Mouse (Mus musculus): ENCODE measurements around the gene Disc1.
A peak's percentile ranks its signal among the peaks of the same experiment; 100 is the strongest.

Disc1 gene

DNA sequence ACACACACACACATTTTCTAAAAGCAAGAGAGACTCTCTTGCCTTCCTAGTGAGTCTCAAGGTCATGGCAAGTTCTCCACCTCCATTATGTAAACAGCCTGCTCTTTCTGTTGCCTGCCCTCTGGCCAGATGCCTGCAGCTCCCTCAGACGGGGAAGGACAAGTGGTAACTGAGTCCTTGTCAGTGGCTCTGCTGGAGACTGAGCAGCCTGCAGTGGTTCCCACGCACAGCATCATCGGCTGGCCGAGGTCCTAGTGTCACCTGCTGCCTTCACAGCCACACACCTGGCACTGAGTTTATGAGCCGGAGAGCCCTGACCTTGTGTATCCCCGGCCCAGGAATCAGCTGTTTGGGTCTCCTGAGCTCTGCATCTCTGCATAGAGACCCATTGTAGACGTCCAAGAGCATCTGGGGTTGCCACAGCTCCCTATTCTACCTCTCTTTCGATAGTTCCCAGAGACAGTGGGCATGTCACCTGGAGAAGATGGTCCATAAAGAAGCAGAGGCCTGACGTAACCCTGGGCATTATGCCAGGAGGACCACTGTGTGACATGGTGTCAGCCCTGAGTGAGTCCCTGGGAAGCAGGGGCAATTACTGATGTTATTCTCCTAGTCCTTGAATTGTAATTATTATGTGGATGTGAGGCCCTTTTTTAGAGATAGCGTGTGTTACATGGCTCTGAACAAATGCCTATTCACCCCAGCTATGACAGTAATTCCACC is 169.2 kb downstream of the Disc1 start:
- peak; percentile 42 for DNase-seq

DNA sequence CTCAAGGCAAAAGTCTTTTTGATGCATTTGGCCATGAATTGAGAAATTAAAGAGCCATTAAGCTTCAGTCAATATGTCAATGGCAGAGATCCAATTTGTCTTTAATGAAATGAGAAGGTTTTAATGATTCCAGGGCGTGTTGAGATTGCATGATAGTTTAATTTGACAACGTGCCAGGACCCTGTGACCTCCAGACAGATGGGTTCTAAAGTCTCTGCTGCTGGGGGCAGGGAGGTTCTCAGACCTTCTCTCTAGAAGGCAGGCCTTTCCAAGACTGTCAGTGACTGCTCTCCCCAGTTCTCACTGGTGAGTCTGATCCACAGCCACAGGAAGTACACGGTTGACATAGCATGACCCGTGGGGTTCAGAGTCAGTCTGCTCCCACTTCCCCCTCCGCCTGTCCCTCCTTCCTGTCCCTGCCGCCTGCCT is 170.3 kb downstream of the Disc1 start:
- DNase-seq: peak; percentile 73

DNA sequence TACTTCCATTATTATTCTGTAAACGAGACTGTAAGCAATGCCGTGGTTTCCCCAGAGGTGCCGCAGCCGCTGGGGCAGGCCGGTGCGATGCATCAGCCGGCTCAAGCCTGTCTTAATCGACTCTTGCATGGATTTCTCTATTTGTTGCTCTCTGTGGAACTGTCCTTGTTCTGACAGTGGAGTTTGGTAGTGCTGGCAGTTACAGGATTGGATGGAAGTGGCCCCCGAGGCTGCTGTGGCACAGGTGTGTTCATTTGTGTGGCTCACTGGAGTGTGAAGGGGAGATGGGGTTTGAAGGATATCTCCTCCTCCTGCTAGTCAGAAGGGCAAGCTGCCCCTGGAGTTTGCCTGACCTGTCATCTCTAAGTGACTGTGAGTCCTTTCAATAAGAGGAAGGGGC is 171.3 kb downstream of the Disc1 start:
- DNase-seq: no peak

DNA sequence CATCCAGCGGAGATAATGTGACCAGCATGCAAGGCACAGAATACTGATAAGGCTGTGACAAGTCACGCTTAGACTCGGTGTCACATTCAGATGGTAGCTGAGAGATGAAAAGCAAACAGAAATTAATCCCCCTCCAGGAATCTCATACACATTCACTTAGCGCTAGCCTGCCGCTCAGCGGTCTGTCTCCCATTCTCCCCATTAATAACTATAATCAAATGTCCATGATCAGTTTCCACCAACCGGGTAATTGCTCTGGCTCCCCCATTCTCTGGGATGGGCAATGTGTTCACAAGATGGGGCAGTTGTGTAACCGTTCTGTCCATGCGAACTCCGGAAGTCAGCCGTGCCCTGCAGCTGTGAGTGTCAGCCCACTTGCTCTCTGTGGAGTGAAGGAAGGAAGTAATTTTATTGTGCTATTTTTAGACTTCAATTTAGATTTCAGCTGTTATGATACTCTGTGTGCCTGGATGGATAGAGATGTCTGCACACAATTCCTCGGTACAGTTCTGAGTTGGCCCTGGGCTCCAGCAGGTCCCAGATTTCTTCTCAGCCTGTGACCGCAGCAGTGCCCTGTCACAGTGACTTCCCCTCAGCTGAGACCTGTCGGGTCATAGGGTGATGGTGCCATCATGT is 173.1 kb downstream of the Disc1 start:
- DNase-seq: peak; percentile 72

DNA sequence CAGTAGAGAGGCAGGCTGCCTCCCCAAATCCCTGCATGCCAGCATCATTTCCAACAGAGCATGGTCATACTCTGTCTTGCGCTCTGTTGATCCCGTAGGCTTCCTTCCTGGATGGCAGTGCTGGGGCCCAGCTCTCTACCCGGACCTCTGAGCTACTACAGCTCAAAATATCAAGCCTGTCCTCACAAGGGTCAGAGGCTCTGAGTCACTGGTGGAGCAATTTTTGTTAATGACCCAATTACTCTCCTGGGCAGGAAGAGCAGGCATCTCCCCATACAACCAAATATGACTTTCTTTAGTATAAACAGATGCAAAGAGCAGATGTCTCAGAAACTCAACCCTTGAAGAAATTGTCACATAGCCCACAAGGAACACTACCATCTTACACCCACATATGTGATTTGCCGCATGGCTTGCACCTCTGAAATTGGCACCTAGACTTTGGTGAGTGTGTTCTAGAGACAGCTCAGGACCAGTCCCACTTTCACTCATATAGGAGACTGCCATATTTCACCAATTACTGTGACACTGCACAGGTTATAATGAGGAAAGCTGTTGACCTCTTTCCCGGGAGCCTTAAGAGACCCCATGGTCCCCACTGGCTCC is 176.6 kb downstream of the Disc1 start:
- DNase-seq: no peak

DNA sequence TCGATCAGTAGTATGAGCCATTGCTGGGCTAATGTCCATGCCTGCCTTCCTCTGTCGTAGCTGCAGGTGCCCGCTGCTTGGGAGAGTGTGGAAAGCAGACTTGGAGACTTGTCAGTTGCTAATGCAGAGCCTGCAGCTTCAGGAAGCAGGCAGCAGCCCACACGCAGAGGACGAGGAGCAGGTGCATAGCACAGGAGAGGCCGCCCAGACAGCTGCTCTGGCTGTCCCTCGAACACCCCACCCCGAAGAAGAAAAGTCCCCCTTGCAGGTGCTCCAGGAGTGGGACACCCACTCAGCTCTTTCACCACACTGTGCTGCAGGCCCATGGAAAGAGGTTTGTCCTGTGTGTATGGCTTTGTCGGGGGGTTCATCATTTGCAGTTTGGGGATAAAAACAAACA is 178.7 kb downstream of the Disc1 start:
- DNase-seq: no peak

DNA sequence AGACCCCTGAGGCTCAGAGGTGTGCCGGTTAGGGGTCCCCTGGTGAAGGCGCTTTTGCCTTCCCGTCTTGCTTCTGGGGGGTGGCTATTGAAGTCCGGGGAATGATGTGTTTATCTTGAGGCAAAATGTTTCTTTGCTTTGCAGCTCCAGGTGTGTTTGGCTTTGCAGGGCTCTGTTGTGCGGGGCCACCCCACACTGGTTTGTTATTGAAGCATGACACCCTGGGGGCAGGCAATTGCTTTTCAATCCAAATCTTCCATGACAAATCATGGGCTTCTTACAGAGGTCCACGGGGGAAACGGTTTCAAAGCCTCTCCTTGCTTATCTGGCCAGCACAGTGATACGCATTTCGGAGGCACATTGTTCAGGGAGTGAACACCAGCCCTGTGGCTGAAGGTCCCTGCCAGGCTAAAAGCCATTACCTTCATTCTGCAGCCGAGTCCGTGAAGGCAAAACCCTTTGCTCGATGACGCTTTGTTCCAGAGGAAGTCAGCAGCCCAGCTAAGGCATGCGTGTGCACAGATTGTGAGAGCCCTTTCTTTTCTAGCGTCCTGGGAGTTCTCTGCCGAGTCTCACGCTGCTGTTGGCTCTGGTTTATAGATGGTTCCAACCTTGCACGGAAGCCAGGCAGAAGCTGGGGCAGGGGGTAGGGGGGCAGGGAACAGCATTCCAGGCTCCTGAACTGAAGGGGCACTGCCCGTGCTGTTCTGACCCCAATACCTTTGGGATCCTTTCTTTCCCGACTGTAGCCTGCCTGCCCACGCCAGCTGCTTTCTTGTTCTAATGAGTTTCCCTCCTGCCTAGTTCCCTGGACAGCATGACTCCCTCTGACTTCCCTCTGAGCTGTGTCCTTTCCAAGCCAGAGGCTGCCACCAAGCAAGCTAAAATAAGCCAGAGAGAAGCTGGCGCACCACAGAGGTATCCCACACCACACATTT is 182.2 kb downstream of the Disc1 start:
- DNase-seq: no peak

DNA sequence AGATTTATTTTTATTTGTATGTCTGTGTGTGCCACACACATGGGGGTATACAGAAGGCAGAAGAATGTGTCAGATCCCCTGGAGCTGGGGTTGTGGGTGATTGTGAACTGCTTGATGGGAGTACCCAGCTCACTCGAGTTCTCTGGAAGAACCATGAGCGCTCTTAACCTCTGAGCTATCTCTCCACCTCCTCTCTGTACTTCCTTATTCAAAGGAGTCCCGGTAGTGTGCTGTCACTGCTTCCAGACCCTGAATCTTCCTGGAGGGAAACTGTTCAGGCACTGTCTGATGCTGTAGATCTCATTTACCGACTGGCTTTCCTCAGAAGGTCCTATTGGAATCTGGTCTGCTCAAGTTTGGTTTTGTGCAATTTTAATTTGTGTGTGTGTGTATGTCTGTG is 186.8 kb downstream of the Disc1 start:
- peak; percentile 3 for DNase-seq

DNA sequence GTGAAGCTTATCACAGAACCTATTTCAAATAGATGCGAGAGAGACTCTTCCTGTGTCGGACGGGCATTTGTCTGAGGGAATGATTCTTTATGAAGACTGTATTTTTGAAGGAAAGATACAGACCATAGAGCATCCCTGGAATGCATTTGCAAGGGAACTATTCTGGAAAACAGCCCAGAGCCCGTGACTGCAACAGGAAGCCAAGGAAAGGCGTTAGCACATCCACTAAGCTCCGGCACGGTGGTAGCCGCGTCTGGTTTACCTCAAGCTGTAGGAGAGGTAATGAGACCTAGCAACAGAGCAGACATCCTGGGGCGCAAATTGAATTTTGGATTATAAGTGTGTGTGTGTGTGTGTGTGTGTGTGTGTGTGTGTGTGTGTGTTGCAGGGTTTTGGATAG is 188.4 kb downstream of the Disc1 start:
- DNase-seq: peak; percentile 68

DNA sequence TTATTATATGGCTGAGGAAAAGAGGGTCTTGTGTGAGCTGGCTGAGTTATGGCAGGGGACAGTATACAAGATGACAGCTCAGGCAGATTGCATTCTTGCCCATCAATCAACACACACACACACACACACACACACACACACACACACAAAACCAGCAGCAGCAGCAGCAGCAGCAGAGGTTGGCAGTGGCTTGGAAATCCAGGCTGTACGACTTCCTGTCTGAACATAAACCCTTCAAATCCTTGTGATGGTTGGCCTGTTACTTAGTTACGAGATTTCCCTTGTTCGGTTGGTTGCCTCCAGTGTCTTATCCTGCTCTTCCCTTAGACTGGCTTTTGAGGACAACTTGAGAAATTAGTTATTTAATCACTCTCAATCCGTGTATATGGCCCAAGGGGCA is 188.9 kb downstream of the Disc1 start:
- peak; percentile 64 for DNase-seq

DNA sequence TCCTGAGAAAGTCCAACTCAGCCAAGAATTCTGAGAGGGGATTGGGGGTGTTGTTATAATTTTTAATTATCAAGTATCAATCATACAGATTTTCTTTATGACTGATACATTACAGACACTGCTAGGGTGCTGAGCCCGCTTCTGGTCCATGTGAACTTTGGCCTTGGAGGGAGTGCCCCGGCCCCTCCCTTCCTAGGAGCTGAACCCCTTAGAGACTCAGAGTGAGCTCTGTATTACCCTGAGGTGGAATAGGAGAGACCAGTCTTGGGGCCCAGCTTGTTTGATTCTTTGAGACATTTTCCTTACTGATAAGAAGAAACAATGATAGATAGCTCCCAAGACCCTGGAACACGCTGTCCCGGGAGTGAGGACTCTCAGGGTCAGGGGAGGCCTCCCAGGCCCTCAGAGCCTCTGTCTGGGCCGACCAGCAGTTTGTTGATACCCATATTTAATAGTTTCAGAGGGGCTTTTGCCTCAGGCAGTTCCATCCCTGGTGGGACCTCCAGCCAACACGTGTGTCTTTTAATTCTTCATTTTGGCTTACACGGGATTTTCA is 192.8 kb downstream of the Disc1 start:
- DNase-seq: no peak

DNA sequence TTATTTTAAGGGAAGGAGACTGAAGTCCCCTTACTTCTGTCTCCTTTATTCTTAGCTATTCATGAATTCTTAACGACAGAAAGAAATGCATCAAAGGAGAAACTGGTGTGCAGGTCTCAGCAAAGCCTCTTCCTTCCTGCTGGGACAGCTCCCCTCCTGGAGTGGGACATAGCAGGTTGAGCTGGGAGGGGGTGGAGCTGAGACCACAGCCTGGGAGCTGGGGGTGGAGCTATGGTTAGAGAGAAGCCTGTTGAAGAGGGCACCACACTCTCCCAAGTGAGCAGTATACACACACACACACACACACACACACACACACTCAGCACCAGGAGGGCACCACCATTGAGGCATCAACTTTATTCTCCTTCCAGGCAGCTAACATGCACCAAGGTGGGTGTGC is 193.4 kb downstream of the Disc1 start:
- no peak for DNase-seq

DNA sequence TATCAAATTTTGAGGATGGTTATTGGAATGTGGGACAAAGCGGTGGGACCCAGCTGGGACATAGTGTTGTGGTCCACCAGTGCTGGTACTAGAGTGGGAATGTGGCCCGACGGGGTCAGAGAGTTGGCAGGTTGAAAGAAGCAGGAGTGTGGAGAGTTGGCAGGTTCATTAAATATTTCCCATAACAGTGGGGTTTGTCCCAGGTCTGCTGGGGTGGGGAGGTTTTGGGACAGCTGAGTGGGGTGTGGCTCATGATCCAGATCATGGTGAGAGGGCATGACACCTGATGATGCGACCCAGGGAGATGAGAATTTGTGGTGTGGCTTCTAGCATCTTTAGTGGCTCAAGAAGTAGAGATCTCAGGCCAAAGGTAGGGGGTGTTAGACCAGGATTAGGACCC is 199.0 kb downstream of the Disc1 start:
- DNase-seq: no peak

DNA sequence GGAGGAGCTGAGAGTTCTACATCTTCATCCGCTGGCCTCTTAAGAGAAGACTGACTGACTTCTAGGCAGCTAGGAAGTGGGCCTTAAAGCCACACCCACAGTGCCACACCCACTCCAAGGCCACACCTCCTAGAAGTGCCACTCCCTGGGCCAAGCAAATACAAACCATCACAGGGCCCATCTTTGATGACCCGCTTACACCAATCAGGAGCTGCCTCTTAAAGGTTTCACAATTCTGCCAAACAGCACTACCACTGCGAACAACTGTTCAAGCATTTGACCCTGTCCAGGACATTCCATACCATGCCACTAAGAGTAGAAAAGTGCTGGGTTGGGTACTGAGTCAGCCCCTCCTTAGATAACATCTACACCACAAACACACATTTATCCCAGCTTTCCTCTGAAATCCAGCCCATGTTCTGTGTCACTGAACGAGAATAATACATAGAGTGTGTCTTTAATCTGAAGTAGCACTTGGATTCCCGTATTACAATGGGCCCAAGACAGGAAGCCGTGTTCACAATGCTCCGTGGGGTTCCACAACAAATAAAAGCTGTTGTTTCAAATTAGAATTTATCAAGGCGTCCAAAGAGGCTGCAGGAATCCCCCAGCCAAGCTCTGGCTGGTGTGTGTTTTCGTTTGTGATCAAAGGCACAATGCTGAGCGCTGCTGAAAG is 199.6 kb downstream of the Disc1 start:
- DNase-seq: no peak

DNA sequence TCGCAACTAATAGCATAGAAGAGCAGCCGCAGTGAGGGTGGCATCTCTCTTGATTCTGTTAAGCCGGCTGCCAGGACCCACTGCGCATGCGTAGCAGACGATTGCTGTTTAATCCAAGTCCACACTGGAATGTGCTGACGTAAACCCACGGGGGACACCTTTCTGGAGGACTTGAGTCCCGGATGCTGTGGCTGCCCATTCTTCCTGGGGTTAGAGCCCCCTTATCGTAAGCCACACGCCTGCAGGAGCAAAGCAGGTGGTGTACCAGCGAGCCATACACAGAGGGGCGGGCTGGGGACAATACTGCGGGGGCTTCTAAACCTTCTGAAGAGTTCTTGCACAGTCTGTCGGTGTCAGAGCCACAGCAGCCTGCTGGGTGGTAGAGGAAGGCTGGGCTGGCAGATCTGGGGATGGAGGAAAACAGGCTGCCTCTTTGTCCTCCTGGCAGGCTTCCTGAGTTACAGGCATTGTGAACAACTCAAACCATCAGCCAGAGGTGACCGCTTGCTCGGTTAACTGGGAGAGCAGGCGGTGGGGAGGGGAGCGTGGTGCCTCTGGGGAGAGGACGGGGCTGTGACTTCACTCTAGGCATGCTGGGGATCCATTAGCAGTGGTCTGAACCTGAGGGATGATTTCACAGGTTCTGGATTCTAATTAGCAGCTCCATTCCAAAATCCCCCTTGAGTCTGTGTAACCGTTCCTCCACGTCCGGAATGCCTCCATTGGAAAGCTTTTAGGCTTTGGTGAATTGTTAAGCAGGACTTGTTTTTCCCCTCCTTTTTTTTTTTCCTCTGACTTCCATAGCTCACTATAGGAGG is 200.4 kb downstream of the Disc1 start:
- DNase-seq: peak; percentile 87

DNA sequence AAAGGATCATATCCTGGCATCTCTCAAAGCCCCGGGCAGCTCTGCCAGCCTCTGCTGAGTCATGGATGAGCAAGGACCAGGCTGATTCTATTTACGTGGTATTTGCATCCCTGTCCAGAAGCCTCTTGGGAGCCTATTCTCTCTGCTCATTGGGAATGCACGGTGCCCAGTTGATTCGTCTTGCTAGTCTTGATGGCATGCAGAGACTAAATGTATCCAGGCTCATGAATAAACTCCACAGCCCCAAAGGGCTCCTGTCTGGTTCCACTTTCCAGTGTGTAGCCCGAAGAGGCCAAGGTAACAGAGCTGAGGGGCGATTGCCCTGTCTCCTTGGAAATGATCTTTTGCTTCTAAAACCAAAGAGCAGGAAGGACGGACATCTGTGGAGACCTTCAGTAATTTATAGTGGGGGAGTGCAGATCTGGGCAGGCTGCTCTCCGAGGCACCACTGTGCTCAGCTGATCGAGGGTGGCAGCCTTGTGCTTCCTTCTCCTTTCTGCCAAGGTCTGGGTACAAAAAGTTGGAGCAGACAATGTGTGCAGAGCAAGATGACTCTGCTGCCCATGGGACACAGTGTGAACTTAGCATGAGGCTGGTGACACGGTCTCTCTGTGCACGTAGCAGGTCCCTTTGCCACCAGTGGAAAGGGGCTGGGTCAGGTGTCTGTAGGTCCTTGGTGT is 201.2 kb downstream of the Disc1 start:
- DNase-seq: no peak

DNA sequence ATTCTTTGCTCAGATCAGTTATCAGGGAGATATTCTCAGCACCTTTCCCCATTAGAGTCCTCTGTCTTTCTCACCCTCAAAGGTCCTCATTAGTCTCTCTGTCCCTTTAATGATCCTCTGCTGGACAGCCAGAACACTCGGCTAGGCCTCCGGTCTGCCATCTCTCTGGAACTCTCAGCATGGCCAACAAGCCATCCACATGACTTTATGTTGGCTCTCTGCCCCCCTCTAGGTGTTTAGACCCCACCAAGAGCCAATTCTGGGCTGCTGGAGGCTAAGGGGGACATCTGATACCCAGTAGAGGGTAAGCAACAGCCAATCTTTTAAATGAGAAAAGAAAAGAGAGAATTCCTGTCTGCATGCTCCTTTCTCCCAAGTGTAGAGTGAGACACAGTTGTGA is 203.7 kb downstream of the Disc1 start:
- no peak for DNase-seq

DNA sequence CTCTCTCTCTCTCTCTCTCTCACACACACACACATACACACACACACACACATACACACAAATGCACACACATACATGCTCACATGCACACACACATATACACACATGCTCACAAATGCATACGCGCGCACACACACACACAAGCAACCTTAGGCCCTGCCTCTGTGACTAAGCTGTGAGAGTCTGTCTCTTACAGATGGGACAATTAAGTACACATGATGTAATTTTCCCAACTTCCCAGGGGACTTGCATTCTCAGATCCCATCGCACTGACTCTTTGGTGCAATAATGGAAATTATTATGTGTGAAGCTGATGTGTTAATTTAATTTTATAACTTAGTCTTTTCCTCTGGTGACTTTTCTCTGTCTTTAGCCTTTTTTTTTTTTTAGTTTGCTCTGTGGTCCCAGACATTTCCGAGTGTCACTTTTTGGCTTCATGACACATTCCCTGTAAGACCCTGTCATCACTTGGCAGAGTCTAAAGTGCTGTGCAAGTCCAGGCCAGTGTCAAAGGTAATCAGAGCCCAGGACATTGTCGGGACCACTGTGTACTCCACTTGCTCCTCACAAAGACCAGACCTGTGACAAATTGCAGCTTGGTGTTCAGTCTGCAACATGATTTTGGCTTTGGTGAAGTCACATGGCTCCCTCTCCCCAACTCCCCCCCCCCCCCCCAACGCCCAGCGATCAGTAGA is 205.0 kb downstream of the Disc1 start:
- peak; percentile 30 for DNase-seq

DNA sequence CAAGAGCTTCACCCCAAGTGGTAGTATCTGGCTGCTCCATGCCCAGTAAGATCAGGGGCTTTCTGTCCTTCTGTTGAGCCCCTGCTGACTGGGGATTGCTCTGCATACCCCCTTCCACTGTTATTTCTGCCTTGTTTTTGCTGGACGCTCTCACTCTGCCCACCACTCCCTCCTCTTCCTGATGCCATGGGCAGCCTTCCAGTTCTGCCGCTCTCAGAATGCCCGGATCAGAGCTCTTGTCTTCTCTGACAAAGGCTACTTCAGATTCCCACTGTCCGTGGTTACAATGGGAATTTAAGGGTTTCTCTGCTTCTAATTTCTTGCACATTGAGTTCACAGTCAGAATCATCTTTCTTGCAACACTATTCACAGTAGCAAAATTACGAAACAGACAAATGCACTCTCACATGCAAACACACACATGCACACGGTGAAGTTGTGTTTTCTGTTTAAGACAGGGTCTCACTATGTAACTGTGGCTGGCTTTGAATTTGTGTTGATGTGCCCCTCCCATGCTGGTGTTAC is 214.2 kb downstream of the Disc1 start:
- DNase-seq: no peak

DNA sequence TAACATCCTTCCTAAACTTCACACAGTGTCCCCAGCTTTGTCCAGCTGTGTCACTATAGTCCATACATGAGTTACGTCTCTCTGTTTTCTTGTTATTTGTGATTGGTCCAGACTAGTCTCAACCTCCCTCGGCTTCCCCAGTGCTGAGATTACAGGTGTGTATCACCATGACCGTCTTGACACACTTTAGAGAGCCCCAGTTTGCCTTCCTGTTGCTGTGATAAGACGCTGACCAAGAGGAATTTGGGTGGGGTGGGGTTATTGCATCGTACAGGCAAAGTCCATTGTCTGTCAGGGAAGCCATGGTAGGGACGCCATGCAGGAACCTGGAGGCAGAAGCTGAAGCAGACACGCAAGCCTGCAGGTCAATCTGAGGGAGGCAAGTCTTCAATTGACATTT is 216.3 kb downstream of the Disc1 start:
- DNase-seq: no peak

Measured in kidney, postnatal 10 days (tissue).